Mouse (Mus musculus): ENCODE data around the gene AY761185.
"Not testable (repeated sequence)": the region's sequence is repeated elsewhere in the genome, so short reads cannot be mapped to it uniquely, and the experiment has no call there.

AY761185 gene

DNA sequence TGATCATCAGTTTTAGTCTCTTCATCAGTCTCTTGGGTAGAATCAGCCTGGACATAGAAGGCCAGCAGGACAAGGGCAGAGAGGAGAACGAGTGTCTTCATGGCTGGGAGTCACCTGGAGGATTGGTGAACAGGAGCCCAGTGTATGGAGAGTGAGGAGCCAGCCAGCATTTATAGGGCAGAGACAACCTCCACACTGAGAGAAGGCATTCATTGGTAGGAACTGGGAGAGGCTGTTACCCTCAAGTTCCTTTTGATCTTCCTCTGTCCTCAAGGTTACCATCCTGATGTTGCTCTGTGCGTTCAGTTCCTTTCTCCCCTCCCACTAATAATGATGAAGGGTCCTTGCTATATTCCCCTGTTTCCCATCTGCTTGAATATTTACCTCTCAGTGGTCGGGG, at the start of gene AY761185:
Gene AY761185, minus strand, starts transcription at position 101 of the 400 bp plus-strand sequence.
- no peak for DNase-seq

DNA sequence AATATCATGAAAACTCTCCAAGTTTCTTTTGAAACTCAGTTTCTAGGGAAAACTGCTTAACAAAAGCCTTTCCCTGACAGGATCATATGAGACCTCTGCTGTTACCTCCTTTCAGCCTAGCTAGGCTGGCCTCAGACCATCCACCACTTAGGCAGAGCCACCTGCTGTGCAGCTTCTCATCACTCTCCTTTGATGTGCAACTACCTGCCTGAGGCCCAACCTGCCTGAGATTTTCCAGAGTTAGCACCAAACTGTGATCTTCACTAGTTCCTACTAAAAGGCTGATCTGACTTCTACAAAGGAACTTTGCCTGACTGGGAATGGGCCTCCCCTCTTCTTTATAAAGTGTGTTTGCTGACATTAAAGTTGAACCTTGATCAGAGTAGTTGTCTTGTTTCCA, 49.5 kb upstream of the AY761185 start:
- not testable (repeated sequence) for DNase-seq

DNA sequence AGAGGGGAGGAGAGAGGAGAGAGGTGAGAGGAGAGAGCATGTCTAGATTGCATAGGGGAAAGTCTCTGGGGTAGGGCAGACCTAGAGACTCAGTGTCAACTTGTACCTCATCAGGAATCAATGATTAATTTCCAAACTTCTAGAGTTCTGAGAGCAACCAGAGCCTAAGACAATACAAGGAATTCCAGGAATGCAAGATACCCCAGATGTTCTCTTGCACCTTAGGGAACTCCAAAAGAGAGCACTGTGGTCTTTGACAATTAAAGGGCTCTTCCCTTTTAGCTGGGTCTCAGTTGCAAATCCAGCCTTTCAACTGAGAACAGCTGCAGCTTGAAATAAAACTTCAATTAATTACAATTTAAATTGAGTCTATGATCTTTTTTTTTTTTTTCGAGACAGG, 35.3 kb upstream of the AY761185 start:
- no peak for DNase-seq

DNA sequence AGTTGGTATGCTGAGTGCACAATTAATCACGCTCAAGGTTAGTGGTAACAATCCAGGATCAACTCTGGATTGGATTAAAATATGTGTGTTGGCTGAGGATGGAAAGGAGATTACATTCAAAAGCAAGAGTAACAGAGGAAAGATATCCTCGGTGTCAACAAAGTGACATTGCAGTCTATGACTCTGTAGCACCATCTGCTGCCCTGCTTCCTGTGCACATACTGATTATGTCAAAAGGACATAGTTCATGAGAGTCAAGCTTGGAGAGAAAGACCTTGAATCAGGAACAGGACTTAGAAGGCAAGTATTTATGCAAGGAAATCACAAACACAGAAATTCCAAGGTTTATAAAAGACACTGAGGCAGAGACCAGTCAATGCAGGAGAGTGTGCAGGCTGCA, 20.0 kb upstream of the AY761185 start:
- DNase-seq = no peak

DNA sequence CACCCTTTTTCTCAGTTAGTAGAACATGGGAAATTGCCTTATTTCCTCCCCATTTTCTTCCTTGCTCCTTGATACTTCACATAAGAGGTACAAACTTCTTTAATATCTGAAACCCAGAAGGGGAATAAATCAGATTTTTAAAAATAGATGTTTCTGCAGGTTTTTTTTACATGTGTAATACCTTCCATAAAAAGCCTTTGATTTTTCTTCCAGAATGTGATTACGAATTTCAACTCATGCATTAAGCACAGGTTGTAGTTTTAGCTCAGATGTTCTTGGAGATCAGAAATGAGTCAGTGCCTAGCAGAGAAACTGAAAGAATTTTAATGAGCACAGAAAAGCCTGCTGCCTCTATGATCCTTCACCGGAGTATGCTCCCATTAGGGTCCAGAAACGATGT, 22.5 kb downstream of the AY761185 start, which contains the start of gene Gm6040:
Gene Gm6040, minus strand, starts transcription at position 101 of the 400 bp plus-strand sequence.
- no peak for DNase-seq

DNA sequence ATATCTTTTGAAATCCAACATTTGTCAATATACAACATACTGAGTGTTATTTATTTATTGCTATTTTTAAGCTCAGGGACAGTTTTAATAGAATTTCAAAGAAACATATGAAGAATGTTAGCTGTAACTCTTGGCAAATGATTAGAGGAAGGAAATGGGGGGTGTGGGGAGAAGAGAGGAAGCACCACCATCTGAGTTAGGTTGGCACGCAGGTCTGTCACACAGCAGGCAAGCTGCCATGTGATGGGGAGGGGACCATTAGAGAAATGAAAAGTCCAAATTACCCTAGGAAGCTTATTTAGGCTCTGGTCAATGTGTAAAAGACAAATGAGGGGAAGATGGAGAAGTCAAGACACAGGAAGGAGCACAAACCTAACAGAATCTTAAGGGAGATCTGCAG, 32.2 kb downstream of the AY761185 start:
- no peak for DNase-seq

DNA sequence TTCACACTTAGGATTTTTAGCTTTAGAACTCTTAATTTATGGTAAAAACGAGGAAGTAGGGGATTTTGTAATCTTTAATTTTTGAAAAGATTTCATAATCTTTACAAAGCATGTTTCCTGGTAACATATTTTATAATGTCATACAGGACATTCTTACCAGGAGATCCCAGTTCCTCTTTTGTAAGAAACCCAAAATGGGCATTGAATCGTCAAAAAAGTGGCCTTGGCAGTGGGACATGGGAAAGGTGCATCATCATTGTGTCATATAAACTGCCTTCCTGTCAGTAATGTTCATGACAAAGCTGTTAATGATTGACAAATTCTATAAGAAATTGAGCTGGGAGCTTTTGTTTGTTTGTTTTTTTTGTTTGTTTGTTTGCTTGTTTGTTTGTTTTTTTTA, 36.3 kb downstream of the AY761185 start:
- DNase-seq = no peak

DNA sequence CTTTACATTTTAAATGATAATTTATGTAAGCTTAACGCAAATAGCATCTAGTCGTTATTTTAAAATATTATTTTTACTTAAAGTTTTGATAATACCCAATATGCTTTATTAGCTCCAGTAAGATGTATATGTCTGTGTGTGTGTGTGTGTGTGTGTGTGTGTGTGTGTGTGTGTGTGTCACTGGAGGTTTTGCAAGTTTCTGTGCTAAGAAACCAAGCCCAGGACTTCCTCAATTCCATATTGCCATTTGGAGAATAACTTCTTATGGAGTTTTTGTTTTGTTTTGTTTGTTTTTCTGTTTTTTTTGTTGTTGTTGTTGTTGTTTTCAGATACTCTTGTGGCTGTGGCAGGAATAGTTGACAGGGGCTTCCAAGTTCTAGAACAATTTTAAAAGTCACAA, 37.4 kb downstream of the AY761185 start:
- DNase-seq = no peak

DNA sequence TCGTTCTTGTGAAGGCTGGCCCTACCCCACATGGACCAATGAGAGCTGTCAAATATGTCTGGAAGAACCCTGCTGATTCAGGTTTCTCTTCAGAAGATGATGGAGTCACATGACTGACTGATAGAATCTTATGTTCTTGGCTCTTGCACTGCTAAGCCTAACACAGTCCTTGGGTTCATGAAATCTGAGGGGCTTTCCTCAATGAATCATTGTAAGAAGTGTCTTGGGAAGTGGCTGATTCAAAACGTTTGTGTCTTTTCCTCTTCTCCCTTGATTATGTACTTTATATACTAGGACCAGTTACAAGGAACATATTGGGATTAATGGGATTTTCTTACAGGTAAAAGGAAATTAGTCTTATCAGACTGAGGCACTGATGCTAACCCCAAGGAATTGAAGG, 42.0 kb downstream of the AY761185 start, which contains the start of gene Gm15056:
Gene Gm15056, minus strand, starts transcription at position 101 of the 400 bp plus-strand sequence.
- DNase-seq = no peak
